Mouse (Mus musculus): ENCODE data around the gene Gls.

Gls gene

GRCm38 (mm10) chr1:52158040-52158439, 75.0 kb downstream of the Gls start:
- DNase-seq (ENCODE audit: extremely low spot score, low spot score) = no peak

- DNase-seq (ENCODE audit: extremely low spot score, low spot score) = no peak
Observed at GRCm38 (mm10) chr1:52156351-52156750, 76.7 kb downstream of the Gls start.

- DNase-seq (ENCODE audit: extremely low spot score, low spot score) = no peak
Observed at GRCm38 (mm10) chr1:52154890-52155289, 78.1 kb downstream of the Gls start.

- no peak for DNase-seq (ENCODE audit: extremely low spot score, low spot score)
Observed at GRCm38 (mm10) chr1:52152936-52153335, 80.1 kb downstream of the Gls start.

- no peak for DNase-seq (ENCODE audit: extremely low spot score, low spot score)
Observed at GRCm38 (mm10) chr1:52152369-52152768, 80.7 kb downstream of the Gls start.

- no peak for DNase-seq (ENCODE audit: extremely low spot score, low spot score)
Observed at GRCm38 (mm10) chr1:52151166-52151565, 81.9 kb downstream of the Gls start.

GRCm38 (mm10) chr1:52150676-52151075, 82.4 kb downstream of the Gls start:
- DNase-seq (ENCODE audit: extremely low spot score, low spot score) = no peak

- DNase-seq (ENCODE audit: extremely low spot score, low spot score) = no peak
Observed at GRCm38 (mm10) chr1:52149934-52150346, 83.1 kb downstream of the Gls start.

GRCm38 (mm10) chr1:52148696-52149095, 84.3 kb downstream of the Gls start:
- DNase-seq (ENCODE audit: extremely low spot score, low spot score) = no peak

GRCm38 (mm10) chr1:52148178-52148577, 84.9 kb downstream of the Gls start:
- DNase-seq (ENCODE audit: extremely low spot score, low spot score) = no peak

- DNase-seq (ENCODE audit: extremely low spot score, low spot score) = no peak
Observed at GRCm38 (mm10) chr1:52147431-52147830, 85.6 kb downstream of the Gls start.

- DNase-seq (ENCODE audit: extremely low spot score, low spot score) = peak; percentile 36
Observed at GRCm38 (mm10) chr1:52146214-52146970, 86.6 kb downstream of the Gls start.

- no peak for DNase-seq (ENCODE audit: extremely low spot score, low spot score)
Observed at GRCm38 (mm10) chr1:52144907-52145306, 88.1 kb downstream of the Gls start.

- no peak for DNase-seq (ENCODE audit: extremely low spot score, low spot score)
Observed at GRCm38 (mm10) chr1:52143596-52144156, 89.4 kb downstream of the Gls start.

- DNase-seq (ENCODE audit: extremely low spot score, low spot score) = no peak
Observed at GRCm38 (mm10) chr1:52143191-52143590, 89.8 kb downstream of the Gls start.

- DNase-seq (ENCODE audit: extremely low spot score, low spot score) = no peak
Observed at GRCm38 (mm10) chr1:52142117-52142516, 90.9 kb downstream of the Gls start.

GRCm38 (mm10) chr1:52141482-52141881, 91.5 kb downstream of the Gls start:
- no peak for DNase-seq (ENCODE audit: extremely low spot score, low spot score)

- DNase-seq (ENCODE audit: extremely low spot score, low spot score) = no peak
Observed at GRCm38 (mm10) chr1:52140534-52140933, 92.5 kb downstream of the Gls start.

GRCm38 (mm10) chr1:52137292-52137691, 95.7 kb downstream of the Gls start:
- no peak for DNase-seq (ENCODE audit: extremely low spot score, low spot score)

- DNase-seq (ENCODE audit: extremely low spot score, low spot score) = no peak
Observed at GRCm38 (mm10) chr1:52133254-52133653, 99.8 kb downstream of the Gls start.

- no peak for DNase-seq (ENCODE audit: extremely low spot score, low spot score)
Observed at GRCm38 (mm10) chr1:52131787-52132377, 101.2 kb downstream of the Gls start.

GRCm38 (mm10) chr1:52129794-52130193, 103.2 kb downstream of the Gls start:
- no peak for DNase-seq (ENCODE audit: extremely low spot score, low spot score)

- no peak for DNase-seq (ENCODE audit: extremely low spot score, low spot score)
Observed at GRCm38 (mm10) chr1:52127350-52127749, 105.7 kb downstream of the Gls start.

All from neural tube, embryonic 10.5 days (tissue).